Mouse (Mus musculus): ENCODE results near the gene Fbxo48.

The Fbxo48 gene

GRCm38 (mm10) chr11:16950976-16951760 lies at the start of gene Fbxo48:
Gene Fbxo48, plus strand, starts transcription at chr11:16951375.
- 1% methylated on average over 38 of the region's 38 CpGs for WGBS

- WGBS, result 63% methylated on average over 8 of the region's 8 CpGs
Measured at GRCm38 (mm10) chr11:16904302-16905011, 46.7 kb upstream of the Fbxo48 start.

- 63% methylated on average over 3 of the region's 3 CpGs for WGBS
Measured at GRCm38 (mm10) chr11:16905012-16905332, 46.2 kb upstream of the Fbxo48 start.

- 98% methylated on average over 2 of the region's 2 CpGs for WGBS
Measured at GRCm38 (mm10) chr11:16906530-16906929, 44.6 kb upstream of the Fbxo48 start.

- WGBS, result 94% methylated on average over 1 of the region's 1 CpGs
Measured at GRCm38 (mm10) chr11:16907517-16908129, 43.6 kb upstream of the Fbxo48 start.

GRCm38 (mm10) chr11:16914756-16915155 lies 36.4 kb upstream of the Fbxo48 start:
- 85% methylated on average over 3 of the region's 3 CpGs for WGBS

GRCm38 (mm10) chr11:16915850-16916249 lies 35.3 kb upstream of the Fbxo48 start:
- 81% methylated on average over 5 of the region's 5 CpGs for WGBS

- WGBS, result 95% methylated on average over 2 of the region's 2 CpGs
Measured at GRCm38 (mm10) chr11:16917512-16917911, 33.7 kb upstream of the Fbxo48 start.

GRCm38 (mm10) chr11:16932159-16932558 lies 19.0 kb upstream of the Fbxo48 start:
- 91% methylated on average over 3 of the region's 3 CpGs for WGBS

GRCm38 (mm10) chr11:16935577-16936236 lies 15.5 kb upstream of the Fbxo48 start:
- WGBS, result 52% methylated on average over 6 of the region's 6 CpGs

GRCm38 (mm10) chr11:16941103-16941793 lies 9.9 kb upstream of the Fbxo48 start:
- 45% methylated on average over 4 of the region's 4 CpGs for WGBS

GRCm38 (mm10) chr11:16941973-16942452 lies 9.2 kb upstream of the Fbxo48 start:
- WGBS, result 71% methylated on average over 4 of the region's 4 CpGs

- WGBS, result 87% methylated on average over 4 of the region's 4 CpGs
Measured at GRCm38 (mm10) chr11:16943016-16943415, 8.2 kb upstream of the Fbxo48 start.

GRCm38 (mm10) chr11:16948756-16949155 lies 2.4 kb upstream of the Fbxo48 start:
- WGBS, result 11% methylated on average over 1 of the region's 1 CpGs

- WGBS, result 33% methylated on average over 13 of the region's 13 CpGs
Measured at GRCm38 (mm10) chr11:16950226-16950975, 774 bp upstream of the Fbxo48 start.

- 1% methylated on average over 9 of the region's 9 CpGs for WGBS
Measured at GRCm38 (mm10) chr11:16951761-16952010, 511 bp downstream of the Fbxo48 start.

- WGBS, result 93% methylated on average over 6 of the region's 6 CpGs
Measured at GRCm38 (mm10) chr11:16956115-16956862, 5.1 kb downstream of the Fbxo48 start.

GRCm38 (mm10) chr11:16957030-16957429 lies 5.9 kb downstream of the Fbxo48 start:
- WGBS, result 94% methylated on average over 6 of the region's 6 CpGs

- WGBS, result 93% methylated on average over 1 of the region's 1 CpGs
Measured at GRCm38 (mm10) chr11:16958520-16958919, 7.3 kb downstream of the Fbxo48 start.

- WGBS, result 24% methylated on average over 2 of the region's 2 CpGs
Measured at GRCm38 (mm10) chr11:16967806-16968205, 16.6 kb downstream of the Fbxo48 start.

Measured in cerebral cortex, adult 2 months (tissue).